Mouse (Mus musculus) midbrain, postnatal 0 days (tissue): ENCODE measurements at regions not wholly inside any gene's neighbourhood (a gene's known extent, or its start where the extent isn't known, plus 50 kb on each side); places are given as distances from the start of the nearest gene placed in this dataset.
"Not testable (repeated sequence)": the region's sequence is repeated elsewhere in the genome, so short reads cannot be mapped to it uniquely, and the experiment has no call there.

Experiments used
- ATAC-seq: fragments of 200-750 bp; cut with Nextera tagmentation; 2 replicates; pipeline ENCODE4 v1.8.0; 2017; ENCODE audit warnings: moderate number of reproducible peaks, mild to moderate bottlenecking, moderate TSS enrichment, moderate library complexity; ENCODE audit not compliant: low FRiP score
- DNase-seq: peaks from one replicate; pipeline ENCODE4 v3.0.0-alpha.2; 2015; ENCODE audit warnings: low spot score
- H3K27ac ChIP-seq: fragments of 300-500 bp; sonication (generic); 2 replicates; pipeline ENCODE4 v1.5.1; 2014; ENCODE audit warnings: low read depth, mild to moderate bottlenecking, low read length, mixed read lengths
- H3K27me3 ChIP-seq: fragments of 300-500 bp; sonication (generic); 2 replicates; pipeline ENCODE4 v1.6.1; 2014; ENCODE audit warnings: low read length, control low read depth, mixed read lengths; ENCODE audit not compliant: insufficient read depth
- H3K36me3 ChIP-seq: fragments of 300-500 bp; sonication (generic); 2 replicates; pipeline ENCODE4 v1.6.1; 2014; ENCODE audit warnings: low read length, control low read depth, mixed read lengths; ENCODE audit not compliant: insufficient read depth
- H3K4me1 ChIP-seq: fragments of 300-500 bp; sonication (generic); 2 replicates; pipeline ENCODE4 v1.6.1; 2014; ENCODE audit warnings: mild to moderate bottlenecking, control low read depth, antibody characterized with exemption, low read length, mixed read lengths; ENCODE audit not compliant: insufficient read depth
- H3K4me2 ChIP-seq: fragments of 300-500 bp; sonication (generic); 2 replicates; pipeline ENCODE4 v1.6.1; 2014; ENCODE audit warnings: low read depth, mild to moderate bottlenecking, low read length, mixed read lengths; ENCODE audit not compliant: poor library complexity, severe bottlenecking
- H3K4me3 ChIP-seq: fragments of 300-500 bp; sonication (generic); 2 replicates; pipeline ENCODE4 v1.5.1; 2014; ENCODE audit warnings: low read depth, mild to moderate bottlenecking, low read length, moderate library complexity
- H3K9ac ChIP-seq: fragments of 300-500 bp; sonication (generic); replicated peaks from 2 replicates; pipeline ENCODE4 v1.6.1; 2014; ENCODE audit warnings: mild to moderate bottlenecking, low read length, moderate library complexity, mixed read lengths; ENCODE audit not compliant: poor library complexity, severe bottlenecking
- H3K9me3 ChIP-seq: fragments of 300-500 bp; sonication (generic); 2 replicates; pipeline ENCODE4 v1.6.1; 2016; ENCODE audit warnings: low read length, control low read depth
- CTCF ChIP-seq: IDR thresholded peaks from 2 replicates; pipeline ENCODE4 v1.5.1; 2016; ENCODE audit warnings: antibody characterized with exemption, mild to moderate bottlenecking
- WGBS: fragments of 180-500 bp; shearing (Covaris S2); extraction: QIAGEN DNeasy Blood & Tissue Kit; methylation state at CpG from one replicate; pipeline ENCODE4 v1.1.7; 2014; 5-methylcytosine and 5-hydroxymethylcytosine counted together

- H3K27ac ChIP-seq, result no peak overlapping the region
- no peak overlapping the region for H3K9ac ChIP-seq
- no peaks in the 10 kb centered on the region for H3K9me3 ChIP-seq
- no peaks in the 10 kb centered on the region for H3K27me3 ChIP-seq
- no peak for TF ChIP-seq CTCF
- DNase-seq (no peak), ATAC-seq (no peak)
- no peak overlapping the region for H3K4me3 ChIP-seq
- WGBS, result 70% methylated on average over 3 of the region's 3 CpGs
- H3K36me3 ChIP-seq, result no peaks in the 10 kb centered on the region
- no peak overlapping the region for H3K4me2 ChIP-seq
- no peaks in the 10 kb centered on the region for H3K4me1 ChIP-seq
These were observed 397.2 kb downstream of the Ptpru start for GRCm38 (mm10) chr4:131440845-131441244.

- DNase-seq (no peak), ATAC-seq (no peak)
- no peaks in the 10 kb centered on the region for H3K4me1 ChIP-seq
- H3K27me3 ChIP-seq, result no peaks in the 10 kb centered on the region
- H3K4me3 ChIP-seq, result no peak overlapping the region
- H3K4me2 ChIP-seq, result no peak overlapping the region
- no peak overlapping the region for H3K9ac ChIP-seq
- H3K36me3 ChIP-seq, result no peaks in the 10 kb centered on the region
- TF ChIP-seq CTCF, result no peak
- no peaks in the 10 kb centered on the region for H3K9me3 ChIP-seq
- 76% methylated on average over 2 of the region's 2 CpGs for WGBS
- H3K27ac ChIP-seq, result no peak overlapping the region
These were observed 394.6 kb downstream of the Ptpru start for GRCm38 (mm10) chr4:131443518-131443917.

GRCm38 (mm10) chr4:131450296-131450695 is 387.8 kb downstream of the Ptpru start:
- not testable (repeated sequence) for H3K9ac ChIP-seq, DNase-seq, H3K4me2 ChIP-seq, ATAC-seq, H3K9me3 ChIP-seq, H3K27me3 ChIP-seq, H3K36me3 ChIP-seq, H3K4me3 ChIP-seq, H3K27ac ChIP-seq, H3K4me1 ChIP-seq
- WGBS, result 84% methylated on average over 1 of the region's 1 CpGs

- no peak overlapping the region for H3K9ac ChIP-seq
- H3K4me1 ChIP-seq, result no peaks in the 10 kb centered on the region
- no peak for TF ChIP-seq CTCF
- H3K27me3 ChIP-seq, result no peaks in the 10 kb centered on the region
- H3K4me2 ChIP-seq, result no peak overlapping the region
- ATAC-seq (no peak), DNase-seq (no peak)
- 37% methylated on average over 7 of the region's 7 CpGs for WGBS
- no peak overlapping the region for H3K4me3 ChIP-seq
- no peaks in the 10 kb centered on the region for H3K36me3 ChIP-seq
- no peak overlapping the region for H3K27ac ChIP-seq
- H3K9me3 ChIP-seq, result no peaks in the 10 kb centered on the region
These were observed 380.5 kb downstream of the Ptpru start for GRCm38 (mm10) chr4:131457551-131457950.

GRCm38 (mm10) chr4:131459746-131460145 is 378.3 kb downstream of the Ptpru start:
- Histone ChIP-seq H3K27me3 (no peaks in the 10 kb centered on the region), H3K27ac (no peak overlapping the region), H3K4me3 (no peak overlapping the region), H3K36me3 (no peaks in the 10 kb centered on the region), H3K4me2 (no peak overlapping the region), H3K9me3 (0 out of 2 replicates have a peak, but pooled peaks cover 5% of the 10 kb centered on the region), H3K4me1 (no peaks in the 10 kb centered on the region), H3K9ac (no peak overlapping the region)
- WGBS, result 82% methylated on average over 5 of the region's 5 CpGs
- no peak for TF ChIP-seq CTCF
- no peak for ATAC-seq
- DNase-seq, result no peak

GRCm38 (mm10) chr4:131461312-131461711 is 376.8 kb downstream of the Ptpru start:
- no peak overlapping the region for H3K27ac ChIP-seq

More at GRCm38 (mm10) chr4:131461312-131461711, 376.8 kb downstream of the Ptpru start:
- Histone ChIP-seq H3K4me1 (no peaks in the 10 kb centered on the region), H3K9me3 (0 out of 2 replicates have a peak, but pooled peaks cover 5% of the 10 kb centered on the region), H3K4me2 (no peak overlapping the region), H3K27me3 (no peaks in the 10 kb centered on the region), H3K4me3 (no peak overlapping the region), H3K36me3 (no peaks in the 10 kb centered on the region), H3K9ac (no peak overlapping the region)
- ATAC-seq, result no peak
- no peak for DNase-seq
- no peak for TF ChIP-seq CTCF
- 50% methylated on average over 4 of the region's 4 CpGs for WGBS
